Mouse (Mus musculus): Measurements from ENCODE around the gene Eif3i.
"Not testable (repeated sequence)": the region's sequence is repeated elsewhere in the genome, so short reads cannot be mapped to it uniquely, and the experiment has no call there.

Eif3i gene

DNA sequence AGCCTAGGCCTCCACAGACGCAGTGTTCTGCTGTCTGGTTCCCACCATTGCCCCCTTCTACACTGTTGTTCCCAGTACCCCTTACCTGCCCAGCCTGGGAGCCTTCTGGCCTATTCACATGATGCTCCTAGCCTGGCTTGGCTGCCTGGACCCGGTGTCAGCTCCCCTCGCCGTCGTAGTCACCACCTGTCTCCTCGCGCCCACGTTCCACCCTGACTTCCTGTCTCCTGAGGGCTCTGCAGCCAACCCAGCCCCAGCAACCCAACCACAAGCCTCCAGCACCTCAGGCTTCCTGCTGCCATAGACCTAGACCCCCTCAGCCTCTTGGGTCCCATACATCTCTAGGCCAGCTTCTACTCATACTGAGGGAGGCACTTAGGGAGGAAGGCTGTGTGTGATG lies 27.0 kb downstream of the Eif3i start, which contains the start of gene Lck:
TSS of gene Lck (minus strand) at position 212 of the 400 bp plus-strand sequence.
- DNase-seq (ENCODE audit: low spot score in 2 of 2), result no peak

- DNase-seq (ENCODE audit: low spot score in 2 of 2), result no peak
Observed at GRCm38 (mm10) chr4:129573093-129573370, 27.4 kb downstream of the Eif3i start.

GRCm38 (mm10) chr4:129572236-129573092 lies 28.0 kb downstream of the Eif3i start:
- no peak for DNase-seq (ENCODE audit: low spot score in 2 of 2)

- no peak for DNase-seq (ENCODE audit: low spot score in 2 of 2)
Observed at GRCm38 (mm10) chr4:129571551-129572084, 28.8 kb downstream of the Eif3i start.

GRCm38 (mm10) chr4:129570028-129570427 lies 30.4 kb downstream of the Eif3i start:
- DNase-seq (ENCODE audit: low spot score in 2 of 2), result no peak

- no peak for DNase-seq (ENCODE audit: low spot score in 2 of 2)
Observed at GRCm38 (mm10) chr4:129568366-129568765, 32.1 kb downstream of the Eif3i start.

GRCm38 (mm10) chr4:129565139-129565538 lies 35.3 kb downstream of the Eif3i start:
- no peak for DNase-seq (ENCODE audit: low spot score in 2 of 2)

- DNase-seq (ENCODE audit: low spot score in 2 of 2), result no peak
Observed at GRCm38 (mm10) chr4:129563718-129564117, 36.7 kb downstream of the Eif3i start.

GRCm38 (mm10) chr4:129561184-129561583 lies 39.3 kb downstream of the Eif3i start:
- DNase-seq (ENCODE audit: low spot score in 2 of 2), result no peak

DNA sequence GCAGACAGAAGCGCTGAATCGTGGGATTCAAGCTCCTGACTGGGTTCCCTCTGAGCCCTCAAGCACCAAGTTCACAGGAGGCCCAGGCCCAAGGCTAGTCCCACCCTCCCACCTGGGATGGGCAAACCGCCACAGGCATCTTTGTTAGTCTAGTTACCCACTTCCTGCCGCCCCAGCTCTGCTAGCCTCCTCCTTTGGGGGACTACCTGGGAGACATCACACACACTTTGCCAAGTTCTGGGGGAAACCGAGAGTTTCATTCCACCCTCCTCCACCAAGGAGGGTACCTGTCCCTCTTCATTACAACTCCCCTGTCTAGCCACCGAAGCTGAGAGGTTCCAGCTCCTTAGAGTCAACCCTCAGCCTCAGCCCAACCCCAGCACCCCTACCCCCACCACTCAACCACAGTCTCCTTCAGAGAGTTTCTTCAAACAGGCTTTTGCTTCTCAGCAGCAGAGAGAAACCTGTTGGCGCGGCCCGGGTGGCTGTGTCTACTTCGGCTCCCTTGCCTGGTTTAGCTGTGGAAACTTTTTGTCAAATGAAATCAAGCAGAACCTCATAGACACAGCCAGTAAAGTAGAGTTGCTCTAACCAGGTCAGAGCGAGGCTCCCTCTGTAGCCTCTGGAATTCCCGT lies 42.0 kb downstream of the Eif3i start:
- no peak for DNase-seq (ENCODE audit: low spot score in 2 of 2)

DNA sequence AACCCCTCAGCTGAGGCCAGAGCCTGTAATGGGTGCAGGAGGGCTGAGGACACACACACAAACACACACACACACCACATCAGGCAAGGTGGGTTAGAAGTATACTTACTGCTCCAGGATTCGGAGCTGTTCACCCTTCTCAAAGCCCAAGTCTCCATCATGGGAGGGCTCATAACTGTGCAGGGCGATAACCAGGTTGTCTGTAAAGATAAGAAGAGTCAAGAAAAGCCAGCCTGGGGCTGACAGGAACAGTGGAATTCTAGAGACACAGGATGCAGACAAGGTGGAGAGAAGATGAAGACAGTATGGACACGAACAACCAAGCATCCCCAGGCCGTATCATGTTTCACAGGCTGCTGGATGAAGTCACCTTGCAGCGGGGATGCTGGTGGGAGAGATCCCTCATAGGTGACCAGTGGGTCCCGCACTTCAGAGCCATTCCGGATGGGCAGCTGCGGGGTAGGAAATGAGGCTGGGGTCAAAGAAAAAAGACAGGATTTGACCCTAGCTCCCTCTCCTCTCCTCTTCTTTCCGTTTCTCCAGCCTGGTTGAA lies 43.1 kb downstream of the Eif3i start:
- no peak for DNase-seq (ENCODE audit: low spot score in 2 of 2)

- peak; percentile 54 to 72 for DNase-seq (ENCODE audit: low spot score in 2 of 2)
Observed at GRCm38 (mm10) chr4:129556532-129557223, 43.8 kb downstream of the Eif3i start.

- DNase-seq (ENCODE audit: low spot score in 2 of 2), result no peak
Observed at GRCm38 (mm10) chr4:129555862-129556531, 44.5 kb downstream of the Eif3i start.

DNA sequence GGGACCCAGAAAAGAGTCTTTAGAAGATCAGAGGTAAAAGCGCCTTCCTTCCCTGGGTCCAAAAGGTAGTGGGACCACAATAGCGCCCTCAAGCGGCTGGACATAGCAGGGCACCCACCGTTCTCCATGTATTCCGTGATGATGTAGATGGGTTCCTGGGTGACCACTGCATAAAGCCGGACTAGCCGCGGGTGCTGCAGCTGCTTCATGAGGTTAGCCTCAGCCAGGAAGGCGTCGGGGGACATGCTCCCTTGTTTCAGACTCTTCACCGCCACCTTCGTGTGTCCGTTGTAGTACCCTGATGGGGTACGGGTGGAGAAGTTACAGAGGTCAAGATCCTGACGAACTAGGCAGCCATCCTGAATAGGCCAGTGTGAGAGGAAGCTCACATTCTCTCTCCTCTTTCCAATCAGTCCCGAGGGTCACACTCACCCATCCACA lies 45.0 kb downstream of the Eif3i start:
- peak in 1 of 2 experiments; percentile 42 for DNase-seq (ENCODE audit: low spot score in 2 of 2)

GRCm38 (mm10) chr4:129554512-129554911 lies 45.9 kb downstream of the Eif3i start:
- DNase-seq (ENCODE audit: low spot score in 2 of 2), result not testable (repeated sequence)

DNA sequence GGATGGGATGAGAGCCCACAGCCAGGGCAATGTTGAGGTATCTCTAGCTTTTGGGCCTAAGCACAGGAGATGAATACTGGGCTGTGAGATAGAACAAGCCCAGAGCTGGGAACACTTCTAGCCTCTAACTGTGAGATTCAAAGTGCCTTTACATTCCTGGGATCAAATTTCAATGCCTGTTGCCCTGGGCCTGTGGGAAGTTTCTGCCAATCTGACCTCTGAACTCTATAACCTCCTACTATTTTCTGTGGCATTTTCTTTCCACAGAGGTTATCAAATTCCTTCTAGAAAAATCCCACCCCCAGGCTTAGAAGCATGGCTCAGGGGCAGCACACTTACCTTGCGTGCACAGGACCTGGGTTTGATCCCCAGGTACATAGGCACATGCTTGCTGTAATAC lies 50.2 kb downstream of the Eif3i start:
- no peak for DNase-seq (ENCODE audit: low spot score in 2 of 2)

GRCm38 (mm10) chr4:129549306-129549705 lies 51.1 kb downstream of the Eif3i start:
- no peak for DNase-seq (ENCODE audit: low spot score in 2 of 2)

GRCm38 (mm10) chr4:129547631-129548030 lies 52.8 kb downstream of the Eif3i start:
- DNase-seq (ENCODE audit: low spot score in 2 of 2), result not testable (repeated sequence)

GRCm38 (mm10) chr4:129544106-129544505 lies 56.3 kb downstream of the Eif3i start:
- DNase-seq (ENCODE audit: low spot score in 2 of 2), result no peak

DNA sequence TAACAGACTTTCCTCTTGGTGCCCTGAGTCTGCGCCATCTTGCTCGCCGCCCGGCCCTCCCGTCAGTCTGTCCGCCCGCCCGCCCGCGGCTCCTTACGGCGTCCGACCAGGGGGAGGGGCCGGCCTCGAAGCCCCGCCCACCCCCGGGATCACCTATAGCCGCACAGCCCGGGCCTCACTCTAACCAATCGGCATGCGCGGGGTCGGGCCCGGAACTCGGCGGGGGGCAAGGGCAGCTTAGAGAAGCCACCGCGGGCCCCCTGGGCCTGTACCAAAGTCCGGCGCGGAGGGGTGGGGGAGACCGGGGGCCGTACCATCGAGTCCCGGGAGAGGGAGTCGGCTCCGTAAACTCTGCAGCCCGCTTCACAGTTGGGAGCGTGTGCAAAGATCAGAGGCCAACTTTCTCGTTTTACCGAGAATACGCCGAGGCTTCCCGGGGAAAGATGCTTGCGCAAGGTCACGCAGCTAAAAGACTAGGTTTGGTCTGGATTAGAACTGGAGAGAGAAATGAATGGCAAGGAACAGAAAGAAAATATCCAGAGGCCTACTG lies 57.8 kb downstream of the Eif3i start, which contains the start of gene Hdac1:
TSS of gene Hdac1 (minus strand) at position 122 of the 550 bp plus-strand sequence.
- peak; percentile 94 to 96 for DNase-seq (ENCODE audit: low spot score in 2 of 2)
